Mouse (Mus musculus): ENCODE results near the gene Fndc1. TPM values are rescaled to one million over a fixed set of nuclear protein-coding genes. Genes with fewer than 3 reads are reported as not detected.

Fndc1 gene
- total RNA-seq, 2 experiments from 2014 or later: not detected

- no peak for ATAC-seq (replicated peaks; ENCODE audit: low FRiP score, low TSS enrichment, poor library complexity, severe bottlenecking)
Observed at GRCm38 (mm10) chr17:7825416-7825815, 1.7 kb downstream of the Fndc1 start.

GRCm38 (mm10) chr17:7821553-7822186 is 5.4 kb downstream of the Fndc1 start:
- ATAC-seq (replicated peaks; ENCODE audit: low FRiP score, low TSS enrichment, poor library complexity, severe bottlenecking): no peak

- ATAC-seq (replicated peaks; ENCODE audit: low FRiP score, low TSS enrichment, poor library complexity, severe bottlenecking): no peak
Observed at GRCm38 (mm10) chr17:7820176-7820575, 6.9 kb downstream of the Fndc1 start.

GRCm38 (mm10) chr17:7816602-7817001 is 10.5 kb downstream of the Fndc1 start:
- ATAC-seq (replicated peaks; ENCODE audit: low FRiP score, low TSS enrichment, poor library complexity, severe bottlenecking): no peak

- no peak for ATAC-seq (replicated peaks; ENCODE audit: low FRiP score, low TSS enrichment, poor library complexity, severe bottlenecking)
Observed at GRCm38 (mm10) chr17:7814433-7814832, 12.7 kb downstream of the Fndc1 start.

- no peak for ATAC-seq (replicated peaks; ENCODE audit: low FRiP score, low TSS enrichment, poor library complexity, severe bottlenecking)
Observed at GRCm38 (mm10) chr17:7808043-7808442, 19.1 kb downstream of the Fndc1 start.

GRCm38 (mm10) chr17:7805105-7805504 is 22.0 kb downstream of the Fndc1 start:
- ATAC-seq (replicated peaks; ENCODE audit: low FRiP score, low TSS enrichment, poor library complexity, severe bottlenecking): no peak

- no peak for ATAC-seq (replicated peaks; ENCODE audit: low FRiP score, low TSS enrichment, poor library complexity, severe bottlenecking)
Observed at GRCm38 (mm10) chr17:7802483-7802882, 24.6 kb downstream of the Fndc1 start.

- no peak for ATAC-seq (replicated peaks; ENCODE audit: low FRiP score, low TSS enrichment, poor library complexity, severe bottlenecking)
Observed at GRCm38 (mm10) chr17:7799894-7800293, 27.2 kb downstream of the Fndc1 start.

- no peak for ATAC-seq (replicated peaks; ENCODE audit: low FRiP score, low TSS enrichment, poor library complexity, severe bottlenecking)
Observed at GRCm38 (mm10) chr17:7795584-7795983, 31.5 kb downstream of the Fndc1 start.

GRCm38 (mm10) chr17:7795168-7795567 is 31.9 kb downstream of the Fndc1 start:
- ATAC-seq (replicated peaks; ENCODE audit: low FRiP score, low TSS enrichment, poor library complexity, severe bottlenecking): no peak

- no peak for ATAC-seq (replicated peaks; ENCODE audit: low FRiP score, low TSS enrichment, poor library complexity, severe bottlenecking)
Observed at GRCm38 (mm10) chr17:7794093-7794492, 33.0 kb downstream of the Fndc1 start.

- no peak for ATAC-seq (replicated peaks; ENCODE audit: low FRiP score, low TSS enrichment, poor library complexity, severe bottlenecking)
Observed at GRCm38 (mm10) chr17:7790512-7790911, 36.6 kb downstream of the Fndc1 start.

GRCm38 (mm10) chr17:7774101-7774500 is 53.0 kb downstream of the Fndc1 start:
- ATAC-seq (replicated peaks; ENCODE audit: low FRiP score, low TSS enrichment, poor library complexity, severe bottlenecking): no peak

GRCm38 (mm10) chr17:7759786-7760185 is 67.3 kb downstream of the Fndc1 start:
- ATAC-seq (replicated peaks; ENCODE audit: low FRiP score, low TSS enrichment, poor library complexity, severe bottlenecking): no peak

GRCm38 (mm10) chr17:7755001-7755400 is 72.1 kb downstream of the Fndc1 start:
- no peak for ATAC-seq (replicated peaks; ENCODE audit: low FRiP score, low TSS enrichment, poor library complexity, severe bottlenecking)

GRCm38 (mm10) chr17:7753383-7753782 is 73.7 kb downstream of the Fndc1 start:
- ATAC-seq (replicated peaks; ENCODE audit: low FRiP score, low TSS enrichment, poor library complexity, severe bottlenecking): no peak

GRCm38 (mm10) chr17:7749051-7749815 is 77.9 kb downstream of the Fndc1 start:
- ATAC-seq (replicated peaks; ENCODE audit: low FRiP score, low TSS enrichment, poor library complexity, severe bottlenecking): no peak

GRCm38 (mm10) chr17:7746841-7747240 is 80.3 kb downstream of the Fndc1 start:
- no peak for ATAC-seq (replicated peaks; ENCODE audit: low FRiP score, low TSS enrichment, poor library complexity, severe bottlenecking)

- ATAC-seq (replicated peaks; ENCODE audit: low FRiP score, low TSS enrichment, poor library complexity, severe bottlenecking): no peak
Observed at GRCm38 (mm10) chr17:7744976-7745375, 82.1 kb downstream of the Fndc1 start.

GRCm38 (mm10) chr17:7740988-7741387 is 86.1 kb downstream of the Fndc1 start:
- no peak for ATAC-seq (replicated peaks; ENCODE audit: low FRiP score, low TSS enrichment, poor library complexity, severe bottlenecking)

Data from megakaryocyte-erythroid progenitor cell, adult 5-6 weeks (primary cell).